Mouse (Mus musculus) cerebellum, postnatal 14 days (tissue): ENCODE data around the gene Bloc1s4.
A peak's percentile ranks its signal among the peaks of the same experiment; 100 is the strongest.

ENCODE experiments used
- DNase-seq, 2 experiments: peaks; one replicate each; pipeline ENCODE4 v3.0.0; 2021; ENCODE audit warnings: mixed read lengths in 2 of 2

Gene Bloc1s4

DNA sequence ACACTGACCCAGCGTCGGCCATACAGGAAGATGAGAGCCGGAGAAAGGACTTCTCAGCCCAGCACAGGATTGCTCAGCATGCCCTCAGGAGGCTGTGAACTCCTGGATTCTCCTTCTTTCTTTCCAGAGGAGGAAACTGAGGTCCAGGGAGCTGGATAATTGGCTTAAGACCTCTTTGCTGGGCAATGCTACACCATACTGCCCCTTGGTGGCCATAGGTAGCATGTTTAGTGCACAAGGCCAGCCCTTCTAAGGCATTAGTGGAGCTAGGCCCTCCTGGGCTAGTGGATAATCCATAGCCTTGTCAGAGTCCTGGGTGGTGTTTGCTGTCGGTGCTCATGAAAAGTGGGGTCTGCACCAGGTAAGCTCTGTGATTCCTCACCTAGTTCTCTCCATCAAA is 8.6 kb downstream of the Bloc1s4 start:
- DNase-seq = peak; percentile 83 to 86

DNA sequence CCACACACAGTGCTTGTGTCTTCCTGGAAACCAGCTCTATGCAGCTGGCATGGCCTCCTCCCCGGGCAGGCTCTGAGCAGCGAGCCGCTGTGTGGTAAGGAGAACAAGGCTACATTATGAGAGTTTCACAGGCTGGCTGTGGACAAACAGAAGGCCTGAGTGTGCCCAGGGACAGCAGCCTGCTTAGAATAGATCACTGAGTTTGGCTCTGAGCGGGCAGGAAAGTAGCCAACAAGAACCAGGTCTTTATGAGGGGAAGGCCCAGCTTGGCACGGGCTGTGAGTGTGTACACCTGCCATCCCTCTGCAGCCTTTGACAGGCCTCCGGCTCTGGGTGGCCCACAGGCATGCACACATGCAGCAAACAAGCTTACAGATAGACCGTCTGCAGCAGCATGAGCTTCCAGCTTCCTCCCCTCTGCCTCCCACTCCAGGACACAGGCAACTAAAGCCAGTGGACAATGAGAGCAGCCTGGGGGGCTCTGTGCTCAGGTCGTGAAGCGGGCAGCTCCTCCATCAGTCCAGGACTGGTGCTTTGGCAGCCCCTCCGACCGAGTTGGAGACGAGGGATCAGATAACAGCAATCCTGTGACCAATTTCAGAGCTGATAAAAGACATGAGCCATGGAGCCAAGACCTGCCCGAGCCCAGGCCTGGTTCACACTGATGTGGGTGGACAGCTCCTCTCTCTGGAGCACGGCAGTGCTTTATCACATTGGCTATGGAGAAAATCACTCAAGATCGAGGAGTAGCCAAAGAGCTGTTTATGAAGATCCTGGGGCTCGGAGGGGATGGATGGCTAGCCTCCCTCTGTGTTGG is 9.4 kb downstream of the Bloc1s4 start:
- peak; percentile 94 for DNase-seq

DNA sequence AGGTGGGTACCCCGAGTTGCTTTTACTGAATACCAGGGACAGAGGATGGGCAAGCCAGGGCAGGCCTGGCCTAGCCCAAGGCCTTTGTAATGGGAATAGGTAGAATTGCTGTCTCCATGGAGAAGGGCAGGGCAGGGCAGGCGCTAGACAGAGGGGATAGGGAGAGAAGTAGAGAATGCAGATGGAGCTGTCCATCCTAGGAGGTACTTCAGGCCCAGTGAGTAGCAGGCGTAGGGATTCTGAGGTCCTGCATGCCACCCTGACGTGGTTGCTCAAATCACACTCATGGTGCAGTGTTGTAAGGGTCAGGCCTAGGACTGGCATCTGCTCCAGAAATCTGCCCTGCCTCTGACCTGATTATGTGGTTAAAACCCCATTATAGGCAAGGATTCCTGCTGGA is 10.7 kb downstream of the Bloc1s4 start:
- DNase-seq = no peak

DNA sequence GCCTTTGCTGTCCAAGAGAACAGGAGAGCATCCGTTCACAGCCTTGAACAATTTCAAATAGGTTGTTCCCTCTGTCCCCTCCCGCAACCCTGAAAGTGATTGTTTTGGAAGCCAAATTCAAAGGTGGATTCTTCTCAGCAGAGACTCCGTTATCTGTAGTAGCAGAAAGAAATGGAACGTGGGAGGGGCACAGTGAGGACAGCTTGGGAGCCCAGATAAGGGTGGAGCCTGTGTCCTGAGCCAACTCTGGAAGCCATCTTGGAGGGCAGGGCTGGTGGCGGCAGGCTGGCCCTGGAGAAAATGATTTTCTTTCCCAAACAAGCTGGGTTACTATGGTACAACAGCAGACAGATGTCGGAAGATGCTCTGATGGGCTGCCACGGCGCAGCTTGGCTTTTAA is 12.4 kb downstream of the Bloc1s4 start:
- DNase-seq = peak; percentile 65 to 67

DNA sequence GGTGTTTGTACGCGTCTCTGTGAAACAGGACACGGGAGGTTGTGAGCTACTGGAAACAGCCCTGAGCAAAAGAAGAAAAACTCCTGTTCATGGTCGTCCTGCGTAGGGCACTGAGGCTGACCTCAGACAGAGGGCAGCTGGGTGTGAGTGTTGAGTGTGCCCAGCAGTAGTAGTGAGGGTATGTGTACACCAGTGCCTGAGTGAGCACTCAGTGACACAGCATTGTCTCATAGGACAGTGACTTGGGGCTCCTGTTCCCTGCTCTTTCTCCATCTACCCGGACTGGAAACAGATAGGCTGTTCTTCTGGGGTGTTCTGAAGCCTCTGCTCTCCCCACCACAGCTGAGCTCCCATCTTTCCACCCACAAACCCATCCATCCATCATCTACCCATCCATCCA is 13.3 kb downstream of the Bloc1s4 start:
- no peak for DNase-seq

DNA sequence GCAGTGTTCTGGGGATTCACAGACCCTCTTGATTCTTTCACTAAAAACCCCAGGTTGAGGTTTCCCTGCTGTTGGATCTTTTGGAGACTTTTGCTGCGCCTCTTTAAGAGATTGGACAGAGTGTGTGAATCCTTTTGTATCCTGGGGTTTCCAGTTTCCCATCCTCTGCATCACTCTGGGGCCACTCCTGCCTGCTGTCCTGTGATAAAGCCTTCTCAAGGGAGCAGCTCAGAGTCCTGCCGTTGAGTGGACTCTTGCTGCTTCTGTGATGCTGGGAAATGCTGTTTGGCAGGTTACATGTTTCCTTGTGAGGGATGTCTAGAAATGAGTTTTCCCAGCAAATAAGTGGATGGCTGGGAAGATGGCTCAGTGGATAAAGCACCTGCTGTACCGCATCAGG is 15.0 kb downstream of the Bloc1s4 start:
- no peak for DNase-seq

DNA sequence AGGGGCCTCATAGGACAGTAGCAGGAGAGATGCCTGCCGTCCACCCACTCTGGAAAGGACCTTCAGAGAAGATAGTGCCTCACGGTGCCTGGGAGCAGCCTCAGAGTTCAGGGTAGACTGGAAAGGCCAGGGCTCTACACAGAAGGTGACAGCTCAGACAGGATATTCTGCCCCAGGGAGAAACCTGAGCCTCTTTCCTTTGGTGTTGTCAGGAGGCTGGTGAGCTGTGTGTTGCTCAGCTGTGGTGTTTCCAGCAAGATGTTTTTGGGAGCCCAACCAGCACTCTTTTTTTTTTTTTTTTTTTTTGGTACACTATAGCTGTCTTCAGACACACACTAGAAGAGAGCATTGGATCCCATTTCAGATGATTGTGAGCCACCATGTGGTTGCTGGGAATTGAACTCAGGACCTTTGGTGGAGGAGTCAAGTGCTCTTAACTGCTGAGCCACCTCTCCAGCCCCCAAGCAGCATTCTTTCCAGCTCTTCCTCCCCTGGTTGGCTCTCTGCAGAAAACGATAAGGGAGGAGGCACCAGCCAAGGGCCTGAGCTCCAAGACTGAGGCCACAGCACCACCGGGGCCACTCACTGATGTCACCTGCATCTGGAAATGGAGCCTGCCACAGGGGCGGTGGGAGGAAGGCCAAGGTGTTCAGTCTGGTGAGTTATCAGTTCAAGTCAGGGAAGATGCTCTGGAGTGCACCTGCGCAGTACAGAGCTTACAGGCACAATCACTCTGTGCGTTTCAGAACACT is 16.4 kb downstream of the Bloc1s4 start:
- peak in 1 of 2 experiments; percentile 14 for DNase-seq

DNA sequence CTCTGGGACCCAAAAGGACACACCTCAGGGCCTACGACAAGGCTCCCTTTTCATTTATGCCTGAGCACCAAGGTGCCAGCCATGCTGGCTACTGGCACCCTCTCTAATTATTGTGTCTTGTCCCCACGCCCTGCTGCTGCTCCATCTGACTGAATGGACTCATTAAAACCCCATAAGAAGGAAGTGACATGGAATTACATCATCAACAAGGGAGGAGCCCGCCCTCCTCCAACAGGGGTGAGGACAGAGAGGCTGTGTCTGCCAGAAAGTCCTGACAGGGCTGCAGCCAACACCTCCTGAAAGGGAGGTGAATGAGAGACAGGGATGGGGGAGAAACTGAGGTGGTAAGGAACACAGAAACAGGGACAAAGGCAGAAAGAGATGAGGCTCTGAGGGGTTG is 17.8 kb downstream of the Bloc1s4 start:
- DNase-seq = peak; percentile 49 to 60

DNA sequence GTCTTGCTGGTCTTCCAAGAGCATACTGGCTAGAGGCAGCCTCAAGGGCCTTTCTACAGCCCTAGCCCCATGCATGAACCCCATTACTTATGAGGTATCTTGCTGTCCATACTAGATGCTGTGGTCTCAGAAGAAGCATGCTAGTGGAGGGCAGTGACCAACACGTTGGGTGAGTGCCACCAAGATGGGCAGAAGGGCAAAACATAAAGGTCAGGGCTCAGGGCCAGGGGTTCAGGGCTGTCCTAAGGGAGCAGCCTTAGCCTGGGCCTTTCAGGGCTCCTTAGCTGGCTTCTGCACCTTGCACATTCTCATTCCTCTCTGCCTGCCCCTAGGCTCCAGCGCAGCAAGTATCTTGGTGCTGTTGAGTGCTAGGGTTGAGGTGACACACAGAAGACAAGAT is 18.5 kb downstream of the Bloc1s4 start:
- peak; percentile 40 to 48 for DNase-seq

DNA sequence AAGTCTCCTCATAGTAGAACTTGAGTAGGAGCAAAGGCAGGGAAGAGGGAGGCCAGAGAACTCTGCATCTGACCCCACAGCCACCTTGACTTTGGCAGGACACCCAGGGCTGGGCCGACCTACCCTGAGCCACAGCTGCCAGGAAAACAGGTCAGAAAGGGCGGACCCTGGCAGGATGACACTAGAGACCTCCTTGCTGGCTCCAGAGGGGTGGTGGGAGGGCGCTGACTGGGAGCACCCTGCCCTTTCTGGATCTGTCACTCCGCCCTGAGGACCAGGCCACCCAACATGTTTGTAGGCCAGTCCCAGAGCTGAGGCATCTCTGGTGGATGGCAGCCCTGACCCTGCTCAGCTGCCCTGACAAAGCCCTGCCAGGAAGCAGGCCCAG is 19.4 kb downstream of the Bloc1s4 start:
- DNase-seq = peak in 1 of 2 experiments; percentile 40

DNA sequence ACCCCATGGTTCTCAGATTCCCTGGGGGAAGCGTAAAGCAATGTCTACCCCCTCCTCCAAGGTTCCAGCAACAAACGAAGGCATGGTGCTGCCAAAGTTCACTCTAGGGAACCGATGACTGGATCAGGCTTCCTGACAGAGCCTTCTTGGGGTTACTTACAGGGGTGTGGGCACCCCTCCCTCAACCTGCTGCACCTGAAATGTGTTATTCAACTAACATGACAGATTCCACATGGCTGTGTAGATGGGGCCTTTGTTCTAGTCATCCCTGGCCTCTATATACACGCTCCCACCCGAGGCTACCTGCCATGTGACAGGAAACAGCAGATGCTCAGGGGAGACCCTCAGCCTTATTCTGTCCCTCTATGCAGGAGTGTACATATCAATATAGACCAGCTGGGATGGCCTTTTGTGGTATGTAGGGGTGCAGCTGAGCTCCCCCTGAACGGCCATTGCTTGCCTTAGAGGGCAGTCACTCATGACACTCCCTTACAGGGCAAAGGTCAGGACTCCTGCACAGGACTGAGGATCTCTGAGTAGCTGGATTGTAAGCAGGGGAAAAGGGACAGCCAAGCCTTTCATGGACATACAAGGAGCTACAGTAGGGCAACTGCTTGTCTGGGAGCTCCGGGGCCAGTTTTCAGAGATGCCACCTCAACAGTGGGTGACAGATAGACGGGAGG is 19.9 kb downstream of the Bloc1s4 start:
- peak in 1 of 2 experiments; percentile 42 for DNase-seq

DNA sequence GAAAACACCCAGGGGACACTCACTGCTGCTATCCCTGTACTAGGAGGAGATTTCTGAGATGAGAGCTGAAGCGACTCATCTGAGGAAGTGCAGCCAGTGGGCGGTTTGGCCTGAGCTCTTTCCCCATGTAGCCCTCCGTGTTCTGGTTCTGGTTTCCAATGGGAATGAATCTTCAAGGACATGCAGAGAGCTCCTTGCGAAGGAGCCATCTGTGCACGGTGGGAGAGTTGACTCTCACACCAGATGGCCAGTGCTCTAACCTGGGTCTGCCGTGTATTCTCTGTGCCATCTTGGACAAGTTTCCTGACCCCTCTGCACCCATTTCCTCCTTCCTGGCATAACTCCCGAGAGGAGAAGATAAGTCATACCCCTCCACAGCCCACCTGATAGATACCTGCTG is 20.7 kb downstream of the Bloc1s4 start:
- DNase-seq = peak; percentile 75 to 89

DNA sequence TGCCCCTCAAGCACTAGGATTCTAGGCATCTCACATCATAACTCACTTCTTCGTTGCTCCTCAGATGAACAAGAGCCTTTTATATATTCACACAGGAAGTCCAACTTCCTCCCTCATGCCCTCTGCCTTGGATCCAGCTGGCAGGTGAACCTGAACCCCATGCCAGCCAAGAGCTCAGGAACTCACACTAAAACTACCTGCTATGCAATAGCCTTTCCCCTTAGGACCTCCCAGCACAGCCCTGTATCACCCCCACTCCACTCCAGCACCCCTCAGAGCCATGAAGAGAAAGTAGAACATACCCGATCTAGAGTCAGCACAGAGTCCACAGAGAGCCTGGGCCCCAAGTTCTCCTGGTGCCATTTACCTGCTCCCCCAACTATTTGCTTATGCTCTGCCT is 21.3 kb downstream of the Bloc1s4 start:
- peak; percentile 57 to 75 for DNase-seq

DNA sequence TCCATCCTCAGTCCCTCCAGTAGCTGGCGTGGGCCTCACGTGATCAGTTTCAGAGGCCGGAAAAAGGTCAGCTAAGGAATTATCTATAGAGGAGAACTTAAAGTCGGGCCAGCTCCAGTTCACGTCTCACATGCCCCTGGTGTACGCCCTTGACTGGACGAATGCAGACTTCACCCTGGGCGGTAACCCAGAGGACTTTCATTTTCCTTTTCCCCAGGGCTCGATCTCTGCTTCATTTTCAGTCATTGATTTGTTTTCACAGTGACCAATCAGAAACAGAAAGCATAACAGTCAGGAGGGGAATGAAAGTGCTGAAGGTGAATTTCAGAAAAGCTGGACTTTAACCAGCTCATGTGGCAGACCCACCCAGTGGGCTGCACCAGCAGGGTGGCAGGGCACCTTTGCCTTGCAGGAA is 22.1 kb downstream of the Bloc1s4 start:
- peak in 1 of 2 experiments; percentile 38 for DNase-seq

DNA sequence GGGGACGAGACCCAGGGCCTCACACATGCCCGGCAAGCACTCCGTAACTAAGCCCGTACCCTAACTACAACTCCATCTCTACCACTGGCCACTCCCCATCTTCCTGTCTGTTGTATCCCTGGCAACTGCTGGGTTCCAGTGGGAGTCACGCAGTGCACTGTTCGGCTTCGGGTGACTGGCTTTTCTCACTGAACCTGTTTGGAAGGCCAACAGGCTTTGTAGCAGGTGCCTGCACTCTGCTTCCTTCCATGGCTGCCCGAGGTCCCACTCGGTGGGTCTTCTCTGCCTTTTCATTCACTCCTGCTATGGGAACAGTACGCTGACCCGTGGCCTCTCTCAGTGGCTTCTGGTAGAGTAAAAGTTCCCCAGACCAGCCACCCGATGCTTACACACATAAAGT is 22.6 kb downstream of the Bloc1s4 start:
- DNase-seq = peak in 1 of 2 experiments; percentile 17

DNA sequence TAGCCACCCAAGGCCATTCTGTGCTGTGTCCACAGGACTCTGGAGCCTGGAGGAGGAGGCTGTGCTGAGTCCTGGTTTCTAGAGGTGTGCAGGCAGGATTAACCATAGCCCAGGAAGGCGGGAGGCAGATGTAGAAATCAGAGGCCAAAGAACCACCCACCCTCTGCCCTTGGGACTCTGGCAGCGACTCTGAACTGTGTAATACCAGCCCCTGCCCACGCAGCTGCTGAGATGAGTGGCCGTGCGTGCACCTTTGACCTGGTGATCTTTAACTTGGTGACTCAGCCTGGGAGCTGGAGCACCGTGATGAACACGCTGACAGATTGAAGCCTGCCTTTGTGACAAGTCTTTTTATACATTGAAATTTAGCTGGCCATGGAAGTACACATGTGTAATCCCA is 24.2 kb downstream of the Bloc1s4 start:
- no peak for DNase-seq

DNA sequence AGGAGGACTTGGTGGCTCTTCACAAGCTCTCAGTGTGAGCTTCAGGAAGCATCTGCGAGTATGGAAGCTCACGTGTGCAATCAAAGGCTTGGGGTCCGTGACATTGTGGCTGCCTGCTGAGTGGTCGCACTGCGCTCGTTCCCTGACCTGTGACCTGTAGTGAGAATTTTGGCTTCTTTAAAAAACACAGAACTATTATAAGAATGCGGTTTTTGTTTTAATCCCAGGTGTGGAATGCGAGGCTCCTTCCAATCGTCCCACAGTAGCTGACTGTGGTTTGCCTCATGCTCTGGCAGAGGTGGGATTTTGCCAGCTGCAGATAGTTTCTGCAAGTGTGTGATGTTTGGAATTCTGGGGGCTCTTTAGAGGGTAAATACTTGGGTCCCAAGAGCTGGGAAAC is 25.1 kb downstream of the Bloc1s4 start:
- no peak for DNase-seq

DNA sequence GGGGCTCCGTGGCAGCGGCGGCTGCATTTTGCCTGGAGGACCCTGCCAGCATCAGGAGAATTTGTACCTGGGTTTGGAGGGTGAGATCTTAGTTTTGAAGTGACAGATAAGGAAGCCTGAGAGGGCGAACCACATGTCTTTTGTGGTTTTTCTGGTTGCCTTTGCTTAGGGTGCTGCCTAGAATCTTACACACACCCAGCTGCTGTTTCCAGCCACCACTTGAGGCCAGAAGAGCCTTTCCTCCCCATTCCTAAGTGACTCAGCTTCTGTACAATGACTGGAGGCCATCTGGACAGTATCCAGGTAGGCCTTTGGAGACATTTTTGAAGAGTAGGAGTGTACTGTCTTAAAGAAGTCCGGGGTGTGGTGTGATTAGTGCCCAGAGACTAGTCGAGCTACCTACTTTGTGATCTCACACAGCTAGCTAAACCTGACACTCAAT is 26.0 kb downstream of the Bloc1s4 start:
- no peak for DNase-seq

DNA sequence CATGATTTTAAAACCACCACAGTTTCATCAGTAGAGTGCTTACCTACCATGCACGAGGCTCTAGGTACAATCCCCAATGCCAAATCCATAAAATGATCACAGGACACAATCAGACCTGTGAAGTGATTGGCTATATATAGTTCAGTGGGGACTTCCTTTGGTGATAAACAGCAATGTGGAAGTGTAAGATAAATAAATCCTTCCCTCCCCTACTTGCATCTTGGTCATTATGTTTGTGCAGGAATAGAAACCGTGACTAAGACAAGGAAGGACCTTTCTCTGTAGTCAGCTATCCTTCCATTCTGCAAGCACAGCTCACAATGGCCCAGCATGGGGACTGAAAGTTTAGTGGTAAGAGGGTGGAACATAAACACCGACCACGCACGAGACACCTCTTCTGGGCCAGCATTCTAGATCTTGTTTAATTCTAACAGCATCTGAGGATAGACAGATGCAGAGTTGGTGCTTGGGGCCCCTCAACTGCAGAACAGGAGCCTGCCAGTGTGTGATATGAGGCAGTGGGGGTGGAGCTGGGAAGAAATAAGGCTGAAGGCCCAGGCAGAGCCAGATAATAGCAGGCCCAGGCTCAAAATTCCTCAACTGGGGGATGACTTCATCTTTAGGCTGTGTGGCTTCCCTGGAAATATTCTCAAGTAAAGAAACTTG is 27.6 kb downstream of the Bloc1s4 start:
- DNase-seq = no peak

DNA sequence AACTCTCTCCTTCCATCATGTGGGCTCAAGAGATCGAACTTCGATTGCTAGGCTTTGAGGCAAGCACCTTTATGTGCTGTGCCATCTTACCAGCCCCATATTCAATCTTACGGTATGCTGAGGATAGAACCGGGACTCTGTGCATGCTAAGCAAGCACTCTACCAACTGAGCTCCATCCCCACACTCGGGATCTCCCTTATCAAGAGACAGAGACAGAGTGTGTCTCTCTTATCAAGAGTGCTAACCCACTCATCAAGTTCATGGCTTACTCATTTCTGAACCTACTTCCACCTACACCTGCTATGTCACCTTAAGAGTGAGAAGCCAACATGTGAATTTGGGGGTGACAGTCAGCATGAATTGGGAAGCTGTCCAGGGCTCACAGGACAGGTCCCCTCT is 28.2 kb downstream of the Bloc1s4 start:
- no peak for DNase-seq

DNA sequence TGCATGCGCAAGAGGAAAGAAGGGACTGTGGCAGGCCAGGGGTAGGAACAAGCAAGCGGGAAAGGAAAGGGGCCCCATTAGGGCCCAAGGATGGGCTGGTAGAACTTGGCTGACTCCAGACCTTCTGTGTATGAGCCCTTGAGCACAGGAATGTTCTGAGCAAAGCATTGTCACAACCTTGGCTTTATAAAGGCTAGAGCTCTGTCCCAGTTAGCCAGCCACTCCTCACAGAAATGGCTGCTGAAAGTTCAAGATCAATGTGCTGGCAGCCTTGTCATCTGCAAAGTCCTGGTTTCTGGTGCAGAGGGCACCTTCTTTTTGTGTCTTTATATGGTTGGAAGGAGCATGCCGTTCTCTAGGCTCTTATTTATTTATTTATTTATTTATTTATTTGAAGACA is 28.8 kb downstream of the Bloc1s4 start:
- DNase-seq = no peak

DNA sequence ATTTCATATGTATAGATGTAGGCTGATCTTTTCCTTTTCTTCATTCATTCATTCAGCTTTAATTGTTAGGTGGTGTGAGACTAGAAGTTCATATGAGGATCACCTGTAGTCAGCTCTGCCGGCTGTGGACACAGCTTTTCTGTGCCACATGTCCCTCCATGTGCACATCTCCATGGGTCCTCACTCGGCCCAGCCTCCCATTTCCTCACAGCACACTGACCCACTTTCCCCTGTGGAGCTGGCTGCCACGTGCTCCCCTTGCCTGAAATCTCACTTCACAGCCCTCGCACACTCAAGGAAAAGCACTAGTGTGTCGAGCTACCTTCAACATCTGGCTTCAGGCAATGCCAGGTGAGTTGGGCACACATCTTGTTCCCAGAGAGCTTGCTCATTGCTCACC is 29.3 kb downstream of the Bloc1s4 start:
- peak; percentile 55 to 58 for DNase-seq

DNA sequence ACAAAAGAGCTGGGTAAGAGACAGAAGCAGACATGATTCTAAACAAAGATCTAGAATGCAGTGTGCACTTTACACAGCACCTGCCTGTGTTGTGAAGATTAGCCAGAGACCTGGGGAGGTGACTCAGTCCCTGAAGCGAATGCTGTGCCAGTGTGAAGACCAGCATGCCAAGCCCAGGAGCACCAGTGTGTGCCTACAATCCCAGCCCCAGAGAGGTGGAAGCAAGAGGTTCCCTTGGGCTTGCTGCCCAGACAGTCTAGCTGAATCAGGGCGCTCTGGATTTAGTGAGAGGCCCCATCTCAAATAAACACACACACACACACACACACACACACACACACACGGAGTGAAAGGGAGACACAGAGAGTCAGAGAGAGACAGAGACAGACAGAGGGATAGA is 30.6 kb downstream of the Bloc1s4 start:
- peak; percentile 52 to 70 for DNase-seq
